Mouse (Mus musculus) midbrain, embryonic 13.5 days (tissue): Measurements from ENCODE around the gene Olfr282. TPM values are rescaled to one million over a fixed set of nuclear protein-coding genes. Genes with fewer than 3 reads are reported as not detected.
"Not testable (repeated sequence)": the region's sequence is repeated elsewhere in the genome, so short reads cannot be mapped to it uniquely, and the experiment has no call there.

ENCODE experiments used
- ATAC-seq: fragments of 200-750 bp; cut with Nextera tagmentation; 2 replicates; pipeline ENCODE4 v1.8.0; 2017; ENCODE audit warnings: mild to moderate bottlenecking, moderate TSS enrichment, moderate library complexity
- H3K27ac ChIP-seq: fragments of 300-500 bp; sonication (generic); 2 replicates; pipeline ENCODE4 v1.5.1; 2015; ENCODE audit warnings: inconsistent platforms, mild to moderate bottlenecking, moderate library complexity
- H3K27me3 ChIP-seq: fragments of 300-500 bp; sonication (generic); 2 replicates; pipeline ENCODE4 v1.6.1; 2015; ENCODE audit warnings: mild to moderate bottlenecking, inconsistent platforms
- H3K36me3 ChIP-seq: fragments of 300-500 bp; sonication (generic); 2 replicates; pipeline ENCODE4 v1.6.1; 2015; ENCODE audit warnings: mild to moderate bottlenecking, inconsistent platforms
- H3K4me1 ChIP-seq: fragments of 300-500 bp; sonication (generic); replicated peaks from 2 replicates; pipeline ENCODE4 v1.6.1; 2015; ENCODE audit warnings: inconsistent platforms
- H3K4me2 ChIP-seq: fragments of 300-500 bp; sonication (generic); replicated peaks from 2 replicates; pipeline ENCODE4 v1.6.1; 2015; ENCODE audit warnings: moderate library complexity, mild to moderate bottlenecking, inconsistent platforms
- H3K4me3 ChIP-seq: fragments of 300-500 bp; sonication (generic); replicated peaks from 2 replicates; pipeline ENCODE4 v1.5.1; 2015; ENCODE audit warnings: mild to moderate bottlenecking, inconsistent platforms
- H3K9ac ChIP-seq: fragments of 300-500 bp; sonication (generic); replicated peaks from 2 replicates; pipeline ENCODE4 v1.6.1; 2015; ENCODE audit warnings: mild to moderate bottlenecking, inconsistent platforms
- H3K9me3 ChIP-seq: fragments of 300-500 bp; sonication (generic); 2 replicates; pipeline ENCODE4 v1.6.1; 2016; ENCODE audit warnings: mild to moderate bottlenecking, inconsistent platforms
- WGBS: fragments of 180-500 bp; shearing (Covaris S2); methylation state at CpG from one replicate; pipeline ENCODE4 v1.1.7; 2015; 5-methylcytosine and 5-hydroxymethylcytosine counted together
- polyA plus RNA-seq: library from polyadenylated mRNA; unstranded; fragments of >200 nt; fragmentation: Nextera tagmentation; extraction: Ambion mirVana; gene quantifications from 2 replicates; pipeline ENCODE4 v1.2.1, GENCODE M21; 2015

The Olfr282 gene
- polyA plus RNA-seq: not detected in 2 replicates

- not testable (repeated sequence) for ATAC-seq, H3K4me3 ChIP-seq, H3K9ac ChIP-seq, H3K27me3 ChIP-seq, H3K4me1 ChIP-seq, H3K36me3 ChIP-seq, H3K4me2 ChIP-seq, H3K9me3 ChIP-seq, H3K27ac ChIP-seq
- 82% methylated on average over 5 of the region's 5 CpGs for WGBS
Observed at GRCm38 (mm10) chr15:98430925-98431324, at the start of gene Olfr282. Gene Olfr282, plus strand, starts transcription at chr15:98431225.

- Histone ChIP-seq H3K27ac (no peak overlapping the region), H3K4me2 (no peak overlapping the region), H3K9me3 (no peaks in the 10 kb centered on the region), H3K36me3 (no peaks in the 10 kb centered on the region), H3K4me3 (no peak overlapping the region), H3K4me1 (no peaks in the 10 kb centered on the region), H3K27me3 (no peaks in the 10 kb centered on the region), H3K9ac (no peak overlapping the region)
- ATAC-seq: no peak
- 78% methylated on average over 2 of the region's 2 CpGs for WGBS
Observed at GRCm38 (mm10) chr15:98387621-98388020, 43.4 kb upstream of the Olfr282 start.

GRCm38 (mm10) chr15:98389796-98390195, 41.2 kb upstream of the Olfr282 start:
- no peaks in the 10 kb centered on the region for H3K36me3 ChIP-seq
- H3K4me2 ChIP-seq: no peak overlapping the region
- no peak overlapping the region for H3K9ac ChIP-seq
- peak; percentile 40; the same call in 1 of the 2 replicates for ATAC-seq
- no peaks in the 10 kb centered on the region for H3K9me3 ChIP-seq
- no peak overlapping the region for H3K4me3 ChIP-seq
- WGBS: 28% methylated on average over 7 of the region's 7 CpGs
- no peak overlapping the region for H3K27ac ChIP-seq
- no peaks in the 10 kb centered on the region for H3K27me3 ChIP-seq
- no peaks in the 10 kb centered on the region for H3K4me1 ChIP-seq

GRCm38 (mm10) chr15:98391081-98391902, 39.7 kb upstream of the Olfr282 start:
- Histone ChIP-seq H3K9ac (no peak overlapping the region), H3K4me3 (no peak overlapping the region), H3K4me1 (no peaks in the 10 kb centered on the region), H3K36me3 (no peaks in the 10 kb centered on the region), H3K9me3 (no peaks in the 10 kb centered on the region; the same call in 1 of the 2 replicates), H3K27ac (no peak overlapping the region), H3K27me3 (no peaks in the 10 kb centered on the region), H3K4me2 (no peak overlapping the region)
- WGBS: 76% methylated on average over 10 of the region's 10 CpGs
- ATAC-seq: no peak

- no peak overlapping the region for H3K27ac ChIP-seq
- no peaks in the 10 kb centered on the region for H3K27me3 ChIP-seq
- no peak overlapping the region for H3K9ac ChIP-seq
- H3K36me3 ChIP-seq: no peaks in the 10 kb centered on the region
- H3K4me3 ChIP-seq: no peak overlapping the region
- ATAC-seq: no peak
- no peaks in the 10 kb centered on the region for H3K4me1 ChIP-seq
- H3K4me2 ChIP-seq: no peak overlapping the region
- H3K9me3 ChIP-seq: no peaks in the 10 kb centered on the region; the same call in 1 of the 2 replicates
- 46% methylated on average over 2 of the region's 2 CpGs for WGBS
Observed at GRCm38 (mm10) chr15:98391903-98392187, 39.2 kb upstream of the Olfr282 start.

GRCm38 (mm10) chr15:98397136-98397535, 33.9 kb upstream of the Olfr282 start:
- Histone ChIP-seq H3K9me3 (no peaks in the 10 kb centered on the region; the same call in 1 of the 2 replicates), H3K27me3 (no peaks in the 10 kb centered on the region), H3K9ac (no peak overlapping the region), H3K4me3 (no peak overlapping the region), H3K27ac (no peak overlapping the region), H3K4me1 (no peaks in the 10 kb centered on the region), H3K36me3 (no peaks in the 10 kb centered on the region), H3K4me2 (no peak overlapping the region)
- 100% methylated on average over 1 of the region's 1 CpGs for WGBS
- no peak for ATAC-seq

GRCm38 (mm10) chr15:98402356-98402755, 28.7 kb upstream of the Olfr282 start:
- no peak for ATAC-seq
- Histone ChIP-seq H3K27ac (no peak overlapping the region), H3K4me3 (no peak overlapping the region), H3K4me1 (no peaks in the 10 kb centered on the region), H3K36me3 (no peaks in the 10 kb centered on the region), H3K9me3 (no peaks in the 10 kb centered on the region), H3K4me2 (no peak overlapping the region), H3K27me3 (no peaks in the 10 kb centered on the region), H3K9ac (no peak overlapping the region)
- WGBS: 84% methylated on average over 10 of the region's 10 CpGs

- no peak overlapping the region for H3K4me3 ChIP-seq
- no peaks in the 10 kb centered on the region for H3K4me1 ChIP-seq
- 76% methylated on average over 17 of the region's 17 CpGs for WGBS
- no peaks in the 10 kb centered on the region for H3K36me3 ChIP-seq
- H3K9ac ChIP-seq: no peak overlapping the region
- H3K27ac ChIP-seq: no peak overlapping the region
- H3K4me2 ChIP-seq: no peak overlapping the region
- H3K27me3 ChIP-seq: no peaks in the 10 kb centered on the region
- no peaks in the 10 kb centered on the region for H3K9me3 ChIP-seq
- ATAC-seq: no peak
Observed at GRCm38 (mm10) chr15:98408406-98409060, 22.5 kb upstream of the Olfr282 start.

- no peak overlapping the region for H3K4me2 ChIP-seq
- H3K36me3 ChIP-seq: no peaks in the 10 kb centered on the region
- 94% methylated on average over 2 of the region's 2 CpGs for WGBS
- H3K27me3 ChIP-seq: no peaks in the 10 kb centered on the region
- ATAC-seq: no peak
- H3K9me3 ChIP-seq: no peaks in the 10 kb centered on the region
- H3K4me1 ChIP-seq: no peaks in the 10 kb centered on the region
- no peak overlapping the region for H3K9ac ChIP-seq
- no peak overlapping the region for H3K4me3 ChIP-seq
- H3K27ac ChIP-seq: no peak overlapping the region
Observed at GRCm38 (mm10) chr15:98409635-98410034, 21.4 kb upstream of the Olfr282 start.

- H3K9ac ChIP-seq: no peak overlapping the region
- H3K9me3 ChIP-seq: no peaks in the 10 kb centered on the region
- H3K27me3 ChIP-seq: no peaks in the 10 kb centered on the region
- no peaks in the 10 kb centered on the region for H3K4me1 ChIP-seq
- no peak overlapping the region for H3K27ac ChIP-seq
- 91% methylated on average over 8 of the region's 9 CpGs for WGBS
- no peaks in the 10 kb centered on the region for H3K36me3 ChIP-seq
- H3K4me2 ChIP-seq: no peak overlapping the region
- H3K4me3 ChIP-seq: no peak overlapping the region
- no peak for ATAC-seq
Observed at GRCm38 (mm10) chr15:98410249-98410648, 20.8 kb upstream of the Olfr282 start.

GRCm38 (mm10) chr15:98415996-98416395, 15.0 kb upstream of the Olfr282 start:
- H3K9ac ChIP-seq: no peak overlapping the region
- H3K4me1 ChIP-seq: no peaks in the 10 kb centered on the region
- H3K9me3 ChIP-seq: no peaks in the 10 kb centered on the region
- H3K36me3 ChIP-seq: no peaks in the 10 kb centered on the region
- no peaks in the 10 kb centered on the region for H3K27me3 ChIP-seq
- H3K27ac ChIP-seq: no peak overlapping the region
- H3K4me3 ChIP-seq: no peak overlapping the region
- no peak for ATAC-seq
- H3K4me2 ChIP-seq: no peak overlapping the region
- WGBS: 84% methylated on average over 4 of the region's 4 CpGs

- H3K27me3 ChIP-seq, H3K4me3 ChIP-seq, H3K9me3 ChIP-seq, H3K27ac ChIP-seq, ATAC-seq, H3K4me2 ChIP-seq, H3K36me3 ChIP-seq, H3K4me1 ChIP-seq, H3K9ac ChIP-seq: not testable (repeated sequence)
Observed at GRCm38 (mm10) chr15:98416802-98417201, 14.2 kb upstream of the Olfr282 start.
